Mouse (Mus musculus): ENCODE data around the gene Ap5s1.

The Ap5s1 gene

DNA sequence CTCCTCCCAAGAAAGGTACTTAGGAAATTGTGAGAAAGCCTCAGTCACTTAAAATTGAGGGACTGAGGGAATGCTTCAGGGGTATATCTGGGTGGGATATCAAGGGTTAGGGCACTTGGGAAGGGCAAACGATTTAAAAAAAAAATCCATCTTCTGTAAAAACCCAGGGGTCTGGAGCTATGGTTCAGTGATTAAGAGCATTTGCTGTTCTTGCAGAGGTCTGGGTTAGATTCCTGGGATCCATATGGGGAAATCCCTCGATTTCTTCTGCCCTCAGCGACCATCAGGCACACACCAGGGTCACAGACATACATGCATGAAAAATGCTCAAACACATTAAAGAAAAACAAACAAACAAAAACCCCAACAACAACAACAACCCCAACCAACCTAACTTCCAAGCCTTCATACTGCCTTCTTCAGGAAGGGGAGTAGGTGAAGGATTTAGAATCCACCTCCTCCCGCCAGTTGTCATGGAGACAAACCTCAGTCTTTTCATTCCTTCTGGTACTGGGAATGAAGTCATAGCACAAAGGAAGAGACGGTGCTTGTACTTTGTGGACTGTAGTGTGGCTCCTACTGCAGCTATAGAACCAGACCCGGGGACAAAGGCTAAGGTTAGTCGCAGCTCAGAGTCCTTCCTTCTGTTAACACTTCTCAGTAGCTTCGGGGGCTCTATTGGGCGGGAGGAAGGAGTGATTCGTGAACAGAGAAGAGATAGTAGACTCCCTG lies 54.8 kb downstream of the Ap5s1 start:
- in situ Hi-C loops (cut with MboI, MseI): no loop called here

DNA sequence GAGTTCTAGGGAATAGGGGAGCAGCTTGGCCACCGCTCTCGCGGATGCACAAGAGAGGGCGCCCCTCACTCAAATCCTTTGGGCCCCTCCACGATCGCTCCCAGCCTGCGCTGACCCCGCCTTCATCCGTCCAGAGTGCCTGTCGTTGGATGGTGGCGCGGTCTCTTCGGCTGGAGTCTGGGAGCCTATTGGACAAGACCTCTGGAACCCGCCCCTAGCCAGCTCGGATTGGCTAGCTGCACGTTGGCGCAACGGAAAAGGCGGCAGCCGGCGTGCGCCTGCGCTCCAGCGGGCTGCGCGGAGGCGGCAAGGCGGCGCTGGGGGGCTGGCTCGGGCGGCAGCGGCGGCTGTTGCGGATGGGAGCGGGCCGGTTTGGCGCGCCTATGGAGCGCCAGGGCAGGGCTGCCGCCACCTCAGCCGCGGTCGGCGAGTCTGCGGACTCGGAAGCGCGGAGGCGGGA lies 55.4 kb downstream of the Ap5s1 start, which contains the start of gene Pank2:
Gene Pank2 (plus strand): TSS at position 283 of the 460 bp plus-strand sequence.
- in situ Hi-C loops (cut with MboI, MseI): no loop called here
